ENCODE assay signal across 12 mouse cellular contexts in genomic region chr3:28236689-28237088, GRCm38 (mm10).
"Had no signal": no experiment of that assay in that cellular context is flagged by ENCODE, and none has a peak within 500 bp of the region (broad histone marks: within the 10 kb centered on the region; RNA-seq: fewer than 3 reads in every experiment).

No protein-coding gene starts in this region.

- H3K27me3 ChIP-seq: limb, embryonic 15.5 days; liver, embryonic 12.5 days; midbrain, embryonic 13.5 days had no signal

- DNase-seq: kidney, postnatal 25 days; layer of hippocampus, adult 9-11 months; layer of hippocampus, postnatal 36 days; lung, embryonic 14.5 days; lung, postnatal 10 days; lung, postnatal 4 days; right cerebral cortex, postnatal 14 days; thymus, postnatal 36 days had no signal

- H3K36me3 ChIP-seq: limb, embryonic 15.5 days; liver, embryonic 12.5 days; midbrain, embryonic 13.5 days had no signal

- ATAC-seq: liver, embryonic 12.5 days; midbrain, embryonic 13.5 days had no signal

- H3K4me3 ChIP-seq: limb, embryonic 15.5 days; liver, embryonic 12.5 days; midbrain, embryonic 13.5 days had no signal

- H3K4me1 ChIP-seq: limb, embryonic 15.5 days; liver, embryonic 12.5 days; midbrain, embryonic 13.5 days had no signal

- H3K27ac ChIP-seq: limb, embryonic 15.5 days; liver, embryonic 12.5 days; midbrain, embryonic 13.5 days; stomach, postnatal 0 days had no signal
